Mouse (Mus musculus) thymus, postnatal 10 days (tissue): ENCODE measurements around the gene Tmem117.

ENCODE experiments used
- DNase-seq, 2 experiments: peaks; one replicate each; pipeline ENCODE4 v3.0.0; 2021; ENCODE audit warnings: low spot score in 2 of 2

The Tmem117 gene

GRCm38 (mm10) chr15:94648430-94648829, 19.4 kb downstream of the Tmem117 start:
- no peak for DNase-seq

- DNase-seq = no peak
Observed at GRCm38 (mm10) chr15:94649071-94649765, 20.2 kb downstream of the Tmem117 start.

GRCm38 (mm10) chr15:94649766-94650120, 20.7 kb downstream of the Tmem117 start:
- DNase-seq = no peak

- no peak for DNase-seq
Observed at GRCm38 (mm10) chr15:94651350-94651749, 22.3 kb downstream of the Tmem117 start.

GRCm38 (mm10) chr15:94651969-94652842, 23.2 kb downstream of the Tmem117 start:
- no peak for DNase-seq

DNA sequence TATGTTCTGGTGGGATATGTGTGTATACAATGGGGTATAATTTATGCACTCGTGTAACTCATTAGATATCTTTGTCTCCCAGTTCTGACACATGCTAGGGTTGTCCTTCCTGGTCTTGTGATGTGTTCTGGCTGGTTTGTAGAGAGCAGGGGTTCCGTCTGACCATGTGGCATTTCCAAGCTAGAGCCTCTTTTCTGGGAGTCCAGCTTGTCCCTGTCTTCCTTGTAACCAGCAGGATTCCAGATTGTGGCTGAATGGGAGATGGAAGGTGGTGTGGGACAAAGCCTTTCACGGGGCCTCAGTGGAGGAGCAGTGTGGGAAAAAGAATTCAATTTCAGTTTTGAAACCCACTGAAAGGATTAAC, 23.8 kb downstream of the Tmem117 start:
- DNase-seq = no peak

DNA sequence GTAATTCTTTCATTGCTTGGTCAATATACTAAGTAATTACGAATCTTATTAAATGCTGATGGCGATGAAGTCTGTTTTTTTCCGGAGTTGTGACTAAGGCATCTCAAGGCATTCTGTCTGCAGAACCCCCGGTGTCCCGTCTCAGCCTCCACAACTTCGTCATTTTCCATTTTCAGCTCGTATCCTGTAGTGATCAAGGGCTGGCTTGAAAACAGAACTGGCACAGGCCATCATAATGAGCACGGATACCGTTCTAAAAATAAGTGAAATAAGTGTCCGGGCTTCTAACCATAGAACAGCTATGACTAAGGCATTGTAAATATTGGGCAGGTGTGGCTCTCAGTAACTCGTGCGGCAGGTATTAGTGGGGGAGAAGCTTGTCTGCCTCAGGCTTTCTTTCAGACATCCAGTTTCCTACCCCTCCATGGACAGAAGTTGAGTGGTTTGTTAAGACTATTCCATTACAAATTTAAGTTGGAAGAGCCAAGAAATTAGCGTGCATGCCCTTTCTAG, 26.8 kb downstream of the Tmem117 start:
- no peak for DNase-seq

- DNase-seq = no peak
Observed at GRCm38 (mm10) chr15:94657882-94658281, 28.9 kb downstream of the Tmem117 start.

DNA sequence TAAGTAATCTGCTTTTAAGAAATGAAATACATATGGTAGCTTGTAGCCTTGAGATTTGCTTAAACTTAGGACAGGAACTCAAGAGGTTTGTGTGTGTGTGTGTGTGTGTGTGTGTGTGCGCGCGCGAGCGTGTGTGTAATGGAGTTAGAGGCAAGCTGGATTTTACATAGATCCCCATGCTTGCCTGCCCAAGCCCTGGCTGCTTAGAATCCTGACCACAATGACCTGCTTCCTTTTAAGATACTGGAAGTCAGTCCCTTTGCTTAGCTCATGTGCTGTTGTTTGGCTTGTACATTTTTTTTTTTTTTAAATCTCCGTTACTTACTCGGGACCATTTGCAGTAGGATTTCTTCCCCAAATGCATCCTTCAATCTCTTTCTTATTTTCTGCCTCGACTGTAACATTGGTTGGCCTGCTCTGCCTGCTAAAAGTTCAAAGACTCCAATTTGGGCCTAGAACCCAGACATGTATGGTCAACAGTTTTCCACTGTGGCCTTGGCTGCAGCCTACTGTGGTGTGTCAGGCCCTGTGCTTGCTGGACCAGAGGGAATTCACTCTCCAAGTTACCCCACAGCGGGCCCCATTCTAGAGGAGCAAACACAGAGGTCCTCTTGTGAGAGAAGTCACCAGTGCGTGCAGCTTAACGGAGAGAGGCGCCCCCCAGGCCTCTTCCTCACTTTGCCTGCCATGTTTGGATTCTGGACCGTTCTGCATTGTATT, 29.5 kb downstream of the Tmem117 start:
- DNase-seq = no peak

DNA sequence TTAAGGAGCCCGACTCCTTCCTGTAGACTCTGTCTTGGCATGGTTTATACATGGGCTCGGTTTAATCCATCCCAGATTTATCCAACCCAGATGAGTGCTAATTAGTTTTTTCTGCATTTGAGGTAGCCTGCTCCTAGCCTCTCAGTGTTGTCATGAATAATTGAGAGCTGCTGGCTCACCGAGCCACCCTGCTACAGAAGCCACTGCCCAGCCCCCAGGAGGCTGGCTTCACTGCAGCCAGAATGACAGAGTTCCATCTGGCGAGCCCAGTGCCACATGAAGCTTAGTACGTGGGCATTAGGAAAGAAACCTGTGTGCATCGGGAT, 30.0 kb downstream of the Tmem117 start:
- no peak for DNase-seq

DNA sequence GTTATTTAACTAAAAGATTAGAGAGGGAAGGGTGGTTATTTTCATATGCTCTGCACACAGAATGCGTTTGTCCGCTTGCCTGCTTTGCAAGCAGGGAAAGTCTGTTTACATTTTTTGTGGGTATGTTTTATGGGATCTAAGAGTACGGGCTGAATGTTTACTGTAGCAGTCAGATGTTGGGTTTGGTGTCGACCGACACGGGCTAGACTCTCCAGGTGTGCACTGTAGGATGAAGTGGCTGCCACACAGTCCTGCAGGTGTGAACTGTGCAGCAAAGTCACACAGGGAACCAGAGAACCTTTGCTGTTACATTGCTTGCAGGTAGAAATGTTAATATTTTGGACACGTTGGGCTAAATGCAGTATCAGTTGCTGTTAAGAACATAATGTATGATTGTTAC, 31.9 kb downstream of the Tmem117 start:
- no peak for DNase-seq

GRCm38 (mm10) chr15:94661398-94661797, 32.4 kb downstream of the Tmem117 start:
- peak in 1 of 2 experiments; percentile 20 for DNase-seq

DNA sequence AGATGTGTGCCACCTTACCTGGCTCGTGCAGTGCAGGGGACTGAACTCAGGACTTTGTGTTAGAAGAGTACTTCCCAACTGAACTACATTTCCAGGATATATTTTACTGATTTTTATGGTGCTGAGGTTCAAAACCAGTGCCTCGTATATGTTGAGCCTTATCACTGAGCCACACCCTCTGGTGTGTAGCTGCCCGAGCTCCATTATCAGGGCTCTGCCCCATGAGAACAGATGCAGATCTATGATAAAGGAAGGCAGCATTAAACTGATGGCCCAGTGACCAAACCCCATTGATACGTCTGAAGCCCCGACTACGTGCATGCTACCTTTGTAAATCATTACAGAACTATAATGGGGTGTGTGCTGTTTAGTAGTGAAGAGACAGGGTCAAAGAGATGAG, 35.6 kb downstream of the Tmem117 start:
- no peak for DNase-seq

GRCm38 (mm10) chr15:94681135-94681534, 52.1 kb downstream of the Tmem117 start:
- DNase-seq = no peak

GRCm38 (mm10) chr15:94684269-94684668, 55.2 kb downstream of the Tmem117 start:
- DNase-seq = no peak

DNA sequence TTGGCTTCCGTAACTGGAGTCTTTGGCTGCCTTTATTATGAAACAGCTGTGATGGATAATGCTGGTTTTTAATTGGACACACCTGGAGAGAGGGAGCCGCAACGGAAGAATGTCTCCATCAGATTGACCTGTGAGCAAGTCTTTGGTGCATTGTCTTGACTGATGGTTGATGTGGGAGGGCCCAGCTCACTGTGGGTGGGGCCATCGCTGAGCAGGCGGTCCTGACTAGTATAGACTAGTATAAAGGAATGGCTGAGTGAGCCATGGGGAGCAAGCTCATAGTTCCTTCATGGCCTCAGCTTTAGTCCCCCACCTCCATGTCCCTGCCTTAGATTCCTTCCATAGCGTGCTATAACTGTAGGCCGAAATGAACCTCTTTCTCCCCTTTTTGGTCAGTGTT, 58.1 kb downstream of the Tmem117 start:
- DNase-seq = no peak

GRCm38 (mm10) chr15:94687629-94688028, 58.6 kb downstream of the Tmem117 start:
- DNase-seq = no peak

GRCm38 (mm10) chr15:94689195-94689883, 60.3 kb downstream of the Tmem117 start:
- DNase-seq = no peak

GRCm38 (mm10) chr15:94689884-94690231, 60.8 kb downstream of the Tmem117 start:
- DNase-seq = no peak

- DNase-seq = no peak
Observed at GRCm38 (mm10) chr15:94722759-94723158, 93.7 kb downstream of the Tmem117 start.

DNA sequence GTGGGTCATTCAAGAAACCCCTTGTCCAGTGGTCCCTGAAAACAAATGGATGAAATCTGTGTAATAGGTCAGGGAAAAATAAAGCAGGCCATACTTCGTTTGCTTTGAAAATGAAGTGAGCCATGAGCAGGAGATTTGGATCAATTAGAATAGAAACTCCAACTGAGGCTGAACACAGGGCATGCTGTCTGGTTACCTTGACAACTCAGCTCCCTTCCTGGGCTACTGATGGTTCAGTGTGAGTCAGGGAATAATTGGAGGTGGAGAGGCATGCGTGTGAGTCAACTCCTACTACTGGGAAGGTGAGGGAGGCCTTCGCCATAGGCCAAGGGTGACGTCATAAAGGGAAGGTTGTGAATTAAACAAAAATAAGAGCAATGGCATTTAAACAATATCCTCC, 103.1 kb downstream of the Tmem117 start:
- DNase-seq = no peak

DNA sequence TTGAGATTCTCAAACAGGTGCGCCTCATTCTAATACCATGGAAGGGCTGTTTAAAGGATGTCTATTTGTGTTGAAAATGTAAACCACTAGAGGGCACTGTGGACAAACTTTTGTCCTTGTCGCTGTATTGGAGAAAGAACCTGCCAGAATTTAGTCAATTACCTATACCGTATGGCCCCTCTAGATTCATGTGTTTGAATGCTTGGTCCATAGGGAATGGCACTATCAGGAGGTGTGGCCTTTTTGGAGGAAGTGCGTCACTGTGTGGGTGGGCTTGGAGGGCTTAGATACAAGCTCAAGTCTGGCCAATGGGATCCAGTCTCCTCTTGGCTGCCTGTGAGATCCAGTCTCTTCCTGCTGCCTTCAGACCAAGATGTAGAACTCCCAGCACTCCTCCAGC, 140.2 kb downstream of the Tmem117 start:
- DNase-seq = peak in 1 of 2 experiments; percentile 8
